Mouse (Mus musculus) stomach, embryonic 15.5 days (tissue): ENCODE data around the gene Apoa5. TPM values are rescaled to one million over a fixed set of nuclear protein-coding genes. Genes with fewer than 3 reads are reported as not detected.
A peak's percentile ranks its signal among the peaks of the same experiment; 100 is the strongest.

Experiments
- ATAC-seq: fragments of 200-750 bp; cut with Nextera tagmentation; 2 replicates; pipeline ENCODE4 v1.8.0; 2017; ENCODE audit warnings: low read depth, moderate number of reproducible peaks, moderate TSS enrichment; ENCODE audit not compliant: insufficient read depth, low FRiP score
- H3K27ac ChIP-seq: fragments of 300-500 bp; sonication (generic); 2 replicates; pipeline ENCODE4 v1.5.1; 2015; ENCODE audit warnings: mild to moderate bottlenecking, inconsistent platforms
- H3K27me3 ChIP-seq: fragments of 300-500 bp; sonication (generic); replicated peaks from 2 replicates; pipeline ENCODE4 v1.6.1; 2015; ENCODE audit warnings: inconsistent platforms
- H3K36me3 ChIP-seq: fragments of 300-500 bp; sonication (generic); 2 replicates; pipeline ENCODE4 v1.6.1; 2015; ENCODE audit warnings: inconsistent platforms
- H3K4me1 ChIP-seq: fragments of 300-500 bp; sonication (generic); 2 replicates; pipeline ENCODE4 v1.6.1; 2015; ENCODE audit warnings: inconsistent platforms
- H3K4me2 ChIP-seq: fragments of 300-500 bp; sonication (generic); 2 replicates; pipeline ENCODE4 v1.6.1; 2015; ENCODE audit warnings: mild to moderate bottlenecking, inconsistent platforms
- H3K4me3 ChIP-seq: fragments of 300-500 bp; sonication (generic); replicated peaks from 2 replicates; pipeline ENCODE4 v1.5.1; 2015; ENCODE audit warnings: inconsistent platforms
- H3K9ac ChIP-seq: fragments of 300-500 bp; sonication (generic); 2 replicates; pipeline ENCODE4 v1.6.1; 2015; ENCODE audit warnings: inconsistent platforms
- H3K9me3 ChIP-seq: fragments of 300-500 bp; sonication (generic); 2 replicates; pipeline ENCODE4 v1.6.1; 2016; ENCODE audit warnings: inconsistent platforms
- WGBS: fragments of 180-500 bp; shearing (Covaris S2); methylation state at CpG from one replicate; pipeline ENCODE4 v1.1.7; 2015; 5-methylcytosine and 5-hydroxymethylcytosine counted together
- polyA plus RNA-seq: library from polyadenylated mRNA; unstranded; fragments of >200 nt; fragmentation: Nextera tagmentation; extraction: Ambion mirVana; gene quantifications from 2 replicates; pipeline ENCODE4 v1.2.1, GENCODE M21; 2015

Gene Apoa5
- polyA plus RNA-seq, 1 experiment from 2014 or later = 0.17 TPM

GRCm38 (mm10) chr9:46238850-46239249 is 29.6 kb upstream of the Apoa5 start:
- 82% methylated on average over 7 of the region's 7 CpGs for WGBS
- Histone ChIP-seq H3K27ac (no peak overlapping the region), H3K27me3 (no peaks in the 10 kb centered on the region)

DNA sequence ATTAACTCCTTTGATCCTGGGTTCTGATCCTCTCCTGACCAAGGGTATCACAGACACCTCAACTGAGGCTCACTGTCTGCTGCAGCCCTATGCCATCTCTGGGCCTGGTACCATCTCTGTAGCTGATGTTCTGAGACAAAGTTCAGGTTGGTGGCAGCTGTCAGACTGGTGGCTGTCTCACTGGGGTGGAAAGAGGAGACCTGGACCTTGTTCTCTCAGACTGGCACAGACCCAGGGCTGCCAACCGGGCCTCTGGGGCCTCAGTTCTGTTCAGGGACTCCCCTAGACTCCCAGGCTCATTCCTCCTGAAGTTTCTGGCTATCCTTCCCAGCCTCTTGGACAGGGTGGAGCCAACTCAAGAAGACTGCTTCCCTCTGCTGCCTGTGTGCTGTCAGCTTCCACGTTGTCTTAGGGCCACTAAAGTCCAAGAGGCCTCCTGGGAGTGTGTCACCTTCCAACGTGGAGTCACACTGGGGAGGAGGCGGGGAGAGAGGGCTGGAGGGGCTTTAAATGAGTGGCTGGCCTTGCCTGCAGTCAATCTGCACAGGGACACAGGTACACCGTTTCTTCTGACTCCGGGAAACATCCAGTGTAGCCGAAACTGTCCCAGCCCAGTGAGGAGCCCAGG is 27.8 kb upstream of the Apoa5 start, which contains the start of gene Apoa4:
Gene Apoa4, plus strand, starts transcription at position 171 of the 628 bp plus-strand sequence.
- Histone ChIP-seq H3K9ac (no peak within 1 kb of the TSS), H3K27ac (no peak within 1 kb of the TSS), H3K4me1 (peaks cover 9% of the 10 kb centered on the region; the same call in 1 of the 2 replicates), H3K4me2 (no peak within 1 kb of the TSS), H3K36me3 (no peaks in the 10 kb centered on the region), H3K4me3 (no peak within 1 kb of the TSS), H3K27me3 (no peaks in the 10 kb centered on the region), H3K9me3 (no peaks in the 10 kb centered on the region)
- WGBS = 56% methylated on average over 7 of the region's 7 CpGs
- ATAC-seq = no peak

More at GRCm38 (mm10) chr9:46238850-46239249, 29.6 kb upstream of the Apoa5 start:
- Histone ChIP-seq H3K4me2 (no peak overlapping the region), H3K9me3 (no peaks in the 10 kb centered on the region), H3K4me1 (peaks cover 9% of the 10 kb centered on the region; the same call in 1 of the 2 replicates), H3K9ac (no peak overlapping the region), H3K4me3 (no peak overlapping the region), H3K36me3 (no peaks in the 10 kb centered on the region)
- no peak for ATAC-seq

DNA sequence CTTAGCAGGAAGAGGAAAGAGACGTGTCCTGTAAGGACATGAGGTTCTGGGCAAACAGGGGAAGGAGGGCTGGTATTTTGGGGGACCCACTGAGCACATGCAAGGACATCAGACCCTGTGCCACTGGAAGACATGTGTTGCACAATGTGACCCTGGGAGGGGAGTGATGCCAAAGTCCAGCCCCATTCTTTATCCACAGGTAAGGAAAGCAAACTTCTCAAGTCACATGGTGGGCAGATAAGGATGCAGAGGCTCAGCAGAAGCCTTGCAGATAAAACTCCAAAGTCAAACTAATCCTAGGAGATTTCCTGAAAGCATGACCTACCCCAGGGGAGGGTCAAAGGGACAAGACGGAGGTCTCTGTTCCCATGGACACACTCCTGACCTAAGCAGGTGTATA is 26.6 kb upstream of the Apoa5 start:
- no peaks in the 10 kb centered on the region for H3K9me3 ChIP-seq

GRCm38 (mm10) chr9:46243122-46243521 is 25.3 kb upstream of the Apoa5 start:
- Histone ChIP-seq H3K9ac (no peak overlapping the region), H3K27me3 (no peaks in the 10 kb centered on the region), H3K9me3 (no peaks in the 10 kb centered on the region), H3K4me3 (no peak overlapping the region), H3K27ac (no peak overlapping the region), H3K4me1 (peaks cover 9% of the 10 kb centered on the region; the same call in 1 of the 2 replicates), H3K4me2 (no peak overlapping the region), H3K36me3 (no peaks in the 10 kb centered on the region)
- no peak for ATAC-seq
- WGBS = 70% methylated on average over 4 of the region's 4 CpGs

More for the DNA sequence above, 26.6 kb upstream of the Apoa5 start:
- WGBS = 64% methylated on average over 2 of the region's 2 CpGs
- no peaks in the 10 kb centered on the region for H3K36me3 ChIP-seq
- H3K4me3 ChIP-seq = no peak overlapping the region
- no peaks in the 10 kb centered on the region for H3K27me3 ChIP-seq
- peak; percentile 65 for ATAC-seq
- no peak overlapping the region for H3K4me2 ChIP-seq
- no peak overlapping the region for H3K27ac ChIP-seq
- no peak overlapping the region for H3K9ac ChIP-seq
- peaks cover 9% of the 10 kb centered on the region; the same call in 1 of the 2 replicates for H3K4me1 ChIP-seq

GRCm38 (mm10) chr9:46243584-46243983 is 24.8 kb upstream of the Apoa5 start:
- Histone ChIP-seq H3K4me3 (no peak overlapping the region), H3K4me1 (peaks cover 9% of the 10 kb centered on the region; the same call in 1 of the 2 replicates), H3K9ac (no peak overlapping the region), H3K4me2 (no peak overlapping the region), H3K9me3 (no peaks in the 10 kb centered on the region), H3K27ac (no peak overlapping the region), H3K27me3 (no peaks in the 10 kb centered on the region), H3K36me3 (no peaks in the 10 kb centered on the region)
- WGBS = 54% methylated on average over 8 of the region's 8 CpGs
- no peak for ATAC-seq

- no peak overlapping the region for H3K4me3 ChIP-seq
- H3K9ac ChIP-seq = no peak overlapping the region
- ATAC-seq = peak; percentile 62; the same call in 1 of the 2 replicates
- peaks cover 9% of the 10 kb centered on the region; the same call in 1 of the 2 replicates for H3K4me1 ChIP-seq
- no peak overlapping the region for H3K4me2 ChIP-seq
- H3K27ac ChIP-seq = no peak overlapping the region
- no peaks in the 10 kb centered on the region for H3K9me3 ChIP-seq
- WGBS = 21% methylated on average over 11 of the region's 11 CpGs
- H3K36me3 ChIP-seq = no peaks in the 10 kb centered on the region
- no peaks in the 10 kb centered on the region for H3K27me3 ChIP-seq
Observed at GRCm38 (mm10) chr9:46246752-46247324, 21.6 kb upstream of the Apoa5 start.

DNA sequence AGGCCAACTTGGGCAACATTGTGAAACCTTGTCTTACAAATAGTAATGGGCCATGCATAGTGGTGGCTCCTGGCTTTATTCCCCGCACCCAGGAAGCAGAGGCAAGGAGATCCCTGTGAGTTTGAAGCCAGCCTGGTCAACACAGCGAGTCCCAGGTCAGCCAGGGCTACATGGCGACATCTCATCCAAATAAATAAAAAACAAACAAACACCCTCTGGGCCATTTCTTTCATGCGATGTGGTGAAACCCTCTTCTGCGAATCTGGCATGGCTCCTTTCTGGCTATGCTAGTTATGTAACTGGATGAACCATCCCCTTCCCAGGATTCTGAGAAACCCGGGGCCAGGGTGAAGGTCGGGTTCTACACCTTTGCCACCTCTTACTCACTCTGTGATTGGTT is 12.3 kb upstream of the Apoa5 start:
- Histone ChIP-seq H3K4me2 (no peak overlapping the region), H3K27me3 (no peaks in the 10 kb centered on the region), H3K4me1 (no peaks in the 10 kb centered on the region), H3K9me3 (no peaks in the 10 kb centered on the region), H3K36me3 (no peaks in the 10 kb centered on the region), H3K27ac (no peak overlapping the region), H3K4me3 (no peak overlapping the region), H3K9ac (no peak overlapping the region)
- no peak for ATAC-seq
- WGBS = 88% methylated on average over 7 of the region's 7 CpGs

GRCm38 (mm10) chr9:46256658-46257385 is 11.6 kb upstream of the Apoa5 start:
- Histone ChIP-seq H3K4me2 (no peak overlapping the region), H3K4me3 (no peak overlapping the region), H3K4me1 (no peaks in the 10 kb centered on the region), H3K9me3 (no peaks in the 10 kb centered on the region), H3K9ac (no peak overlapping the region), H3K36me3 (no peaks in the 10 kb centered on the region), H3K27me3 (no peaks in the 10 kb centered on the region), H3K27ac (no peak overlapping the region)
- ATAC-seq = no peak
- 78% methylated on average over 10 of the region's 10 CpGs for WGBS

GRCm38 (mm10) chr9:46257546-46257945 is 10.9 kb upstream of the Apoa5 start:
- 84% methylated on average over 3 of the region's 3 CpGs for WGBS
- no peak overlapping the region for H3K4me3 ChIP-seq
- H3K27ac ChIP-seq = no peak overlapping the region
- no peaks in the 10 kb centered on the region for H3K4me1 ChIP-seq
- no peak overlapping the region for H3K4me2 ChIP-seq
- ATAC-seq = no peak
- no peaks in the 10 kb centered on the region for H3K36me3 ChIP-seq
- H3K9ac ChIP-seq = no peak overlapping the region
- no peaks in the 10 kb centered on the region for H3K9me3 ChIP-seq
- H3K27me3 ChIP-seq = no peaks in the 10 kb centered on the region

- no peak for ATAC-seq
- Histone ChIP-seq H3K27me3 (no peaks in the 10 kb centered on the region), H3K27ac (no peak overlapping the region), H3K9ac (no peak overlapping the region), H3K4me3 (no peak overlapping the region), H3K36me3 (no peaks in the 10 kb centered on the region), H3K9me3 (no peaks in the 10 kb centered on the region), H3K4me1 (no peaks in the 10 kb centered on the region), H3K4me2 (no peak overlapping the region)
- WGBS = 82% methylated on average over 6 of the region's 6 CpGs
Observed at GRCm38 (mm10) chr9:46259111-46259510, 9.3 kb upstream of the Apoa5 start.

GRCm38 (mm10) chr9:46261131-46261530 is 7.3 kb upstream of the Apoa5 start:
- H3K27ac ChIP-seq = no peak overlapping the region
- no peaks in the 10 kb centered on the region for H3K4me1 ChIP-seq
- 81% methylated on average over 7 of the region's 7 CpGs for WGBS
- no peaks in the 10 kb centered on the region for H3K27me3 ChIP-seq
- H3K9me3 ChIP-seq = no peaks in the 10 kb centered on the region
- ATAC-seq = no peak
- no peaks in the 10 kb centered on the region for H3K36me3 ChIP-seq
- H3K4me3 ChIP-seq = no peak overlapping the region
- no peak overlapping the region for H3K9ac ChIP-seq
- no peak overlapping the region for H3K4me2 ChIP-seq

DNA sequence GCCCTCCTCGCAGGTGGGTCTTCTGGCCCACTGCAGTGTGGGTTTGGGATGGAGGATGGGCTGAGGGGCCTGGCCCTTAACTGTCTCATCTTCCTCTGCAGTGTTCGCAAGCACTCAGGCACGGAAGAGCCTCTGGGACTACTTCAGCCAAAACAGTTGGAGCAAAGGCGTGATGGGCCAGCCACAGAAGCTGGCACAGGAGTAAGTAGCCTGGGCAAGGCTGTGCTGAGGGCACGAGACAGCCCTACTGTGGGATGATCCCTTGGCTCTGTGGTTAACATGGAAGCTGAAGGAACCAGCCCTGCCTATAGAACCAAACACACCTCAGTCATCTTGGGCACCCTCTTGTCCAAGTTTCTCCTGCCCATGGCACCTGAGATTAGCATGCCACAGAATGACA is 692 bp downstream of the Apoa5 start:
- ATAC-seq = no peak
- H3K9ac ChIP-seq = no peak overlapping the region
- no peak overlapping the region for H3K4me3 ChIP-seq
- H3K4me1 ChIP-seq = peaks cover 7% of the 10 kb centered on the region
- no peaks in the 10 kb centered on the region for H3K9me3 ChIP-seq
- no peak overlapping the region for H3K4me2 ChIP-seq
- H3K27me3 ChIP-seq = peaks cover 16% of the 10 kb centered on the region; the same call in 1 of the 2 replicates
- H3K27ac ChIP-seq = no peak overlapping the region
- no peaks in the 10 kb centered on the region for H3K36me3 ChIP-seq
- 90% methylated on average over 5 of the region's 5 CpGs for WGBS
